Mouse (Mus musculus) bone marrow macrophage, adult 2 months (primary cell): Measurements from ENCODE around the gene Cradd.

ENCODE experiments used
- CTCF ChIP-seq: IDR thresholded peaks from 2 replicates; pipeline ENCODE4 v1.5.1; 2012; ENCODE audit warnings: low read depth, mild to moderate bottlenecking, low read length, moderate library complexity
- POLR2A ChIP-seq: IDR thresholded peaks from 2 replicates; pipeline ENCODE4 v1.6.1; 2012; ENCODE audit warnings: mild to moderate bottlenecking, low read depth, low read length, borderline replicate concordance

GRCm38 (mm10) chr10:95148641-95149040 lies 175.3 kb downstream of the Cradd start:
- no peak for TF ChIP-seq POLR2A
- TF ChIP-seq CTCF = no peak
